ENCODE assay signal across 8 mouse cellular contexts in genomic region chr10:7213066-7213630, GRCm38 (mm10). TPM values are rescaled to one million over a fixed set of nuclear protein-coding genes. Genes with fewer than 3 reads are reported as not detected.
DNase-seq lines count a peak whose midpoint lies in the region; ATAC-seq lines count a peak whose summit lies in the region.

No protein-coding gene starts in this region.

- H3K9ac ChIP-seq in lung, embryonic 16.5 days (ENCODE audit: low read length): peak overlapping the region; percentile 66
- H3K9ac ChIP-seq in forebrain, embryonic 12.5 days: no peak overlapping the region
- no peak overlapping the region for H3K9ac ChIP-seq in limb, embryonic 15.5 days
- no peak overlapping the region for H3K9ac ChIP-seq in stomach, embryonic 15.5 days

- WGBS in lung, embryonic 16.5 days: 22% methylated on average over 10 of the region's 10 CpGs
- WGBS in forebrain, embryonic 12.5 days: 67% methylated on average over 10 of the region's 10 CpGs
- WGBS in limb, embryonic 15.5 days: 26% methylated on average over 10 of the region's 10 CpGs
- WGBS in stomach, embryonic 15.5 days: 21% methylated on average over 10 of the region's 10 CpGs

- H3K36me3 ChIP-seq in lung, embryonic 16.5 days (ENCODE audit: control insufficient read depth, insufficient read depth, low read length): no peaks in the 10 kb centered on the region
- H3K36me3 ChIP-seq in forebrain, embryonic 12.5 days (replicated peaks): no peaks in the 10 kb centered on the region
- H3K36me3 ChIP-seq in limb, embryonic 15.5 days: no peaks in the 10 kb centered on the region
- no peaks in the 10 kb centered on the region for H3K36me3 ChIP-seq in stomach, embryonic 15.5 days

- no peaks in the 10 kb centered on the region for H3K9me3 ChIP-seq in lung, embryonic 16.5 days (ENCODE audit: control insufficient read depth, low read length)
- no peaks in the 10 kb centered on the region for H3K9me3 ChIP-seq in forebrain, embryonic 12.5 days
- no peaks in the 10 kb centered on the region for H3K9me3 ChIP-seq in limb, embryonic 15.5 days
- H3K9me3 ChIP-seq in stomach, embryonic 15.5 days: no peaks in the 10 kb centered on the region

- peaks cover 27% of the 10 kb centered on the region for H3K4me1 ChIP-seq in lung, embryonic 16.5 days (replicated peaks; ENCODE audit: control insufficient read depth, insufficient read depth, low read length)
- peaks cover 22% of the 10 kb centered on the region for H3K4me1 ChIP-seq in forebrain, embryonic 12.5 days
- peaks cover 28% of the 10 kb centered on the region for H3K4me1 ChIP-seq in limb, embryonic 15.5 days
- H3K4me1 ChIP-seq in stomach, embryonic 15.5 days: peaks cover 20% of the 10 kb centered on the region; the same call in 1 of the 2 replicates

- no peaks in the 10 kb centered on the region for H3K27me3 ChIP-seq in lung, embryonic 16.5 days (ENCODE audit: control insufficient read depth, insufficient read depth, low read depth, low read length)
- no peaks in the 10 kb centered on the region for H3K27me3 ChIP-seq in forebrain, embryonic 12.5 days
- H3K27me3 ChIP-seq in limb, embryonic 15.5 days: no peaks in the 10 kb centered on the region
- H3K27me3 ChIP-seq in stomach, embryonic 15.5 days (replicated peaks): no peaks in the 10 kb centered on the region

- ATAC-seq in lung, embryonic 16.5 days (ENCODE audit: low read depth): no peak
- no peak for ATAC-seq in forebrain, embryonic 12.5 days (ENCODE audit: low FRiP score)
- ATAC-seq in limb, embryonic 15.5 days (ENCODE audit: insufficient number of reproducible peaks, low FRiP score, low TSS enrichment, low read depth): no peak
- no peak for ATAC-seq in stomach, embryonic 15.5 days (ENCODE audit: insufficient read depth, low FRiP score, low read depth)
- ATAC-seq in activated CD4-positive, CD25-positive, alpha-beta regulatory T cell, adult 4 months: no peak

- peak overlapping the region; percentile 71 for H3K4me3 ChIP-seq in lung, embryonic 16.5 days (ENCODE audit: low read length)
- H3K4me3 ChIP-seq in forebrain, embryonic 12.5 days (replicated peaks): no peak overlapping the region
- peak overlapping the region; percentile 72 for H3K4me3 ChIP-seq in limb, embryonic 15.5 days
- peak overlapping the region; percentile 83 for H3K4me3 ChIP-seq in stomach, embryonic 15.5 days (replicated peaks)

- H3K27ac ChIP-seq in lung, embryonic 16.5 days (ENCODE audit: low read length): peak overlapping the region; percentile 96
- no peak overlapping the region for H3K27ac ChIP-seq in forebrain, embryonic 12.5 days
- H3K27ac ChIP-seq in limb, embryonic 15.5 days: peak overlapping the region; percentile 95; the same call in 1 of the 2 replicates
- peak overlapping the region; percentile 94 for H3K27ac ChIP-seq in stomach, embryonic 15.5 days

- no peak for DNase-seq in lung, postnatal 25 days (ENCODE audit: low spot score)
- no peak for DNase-seq in adrenal gland, postnatal 25 days
- no peak for DNase-seq in urinary bladder, postnatal 10 days (ENCODE audit: low spot score)

- peak overlapping the region; percentile 66 for H3K4me2 ChIP-seq in lung, embryonic 16.5 days (ENCODE audit: low read depth, low read length)
- peak overlapping the region; percentile 89 for H3K4me2 ChIP-seq in forebrain, embryonic 12.5 days
- peak overlapping the region; percentile 79 for H3K4me2 ChIP-seq in limb, embryonic 15.5 days
- peak overlapping the region; percentile 78 for H3K4me2 ChIP-seq in stomach, embryonic 15.5 days

RNA-seq across cellular contexts. Expression of gene Cnksr3, which starts 1.1 kb away (rescaled TPM):
- 10.1 and 11.0 TPM in 2 replicates for polyA plus RNA-seq in lung, embryonic 16.5 days (2015; fragmentation: Nextera tagmentation; extraction: Ambion mirVana)
- 6.7 and 6.9 TPM in 2 replicates for polyA plus RNA-seq in forebrain, embryonic 12.5 days (2016; fragmentation: Nextera tagmentation; extraction: Ambion mirVana)
- 13.0 and 13.3 TPM in 2 replicates for polyA plus RNA-seq in limb, embryonic 15.5 days (2015; fragmentation: Nextera tagmentation; extraction: Ambion mirVana)
- 14.6 and 18.3 TPM in 2 replicates for polyA plus RNA-seq in stomach, embryonic 15.5 days (2015; fragmentation: Nextera tagmentation; extraction: Ambion mirVana)
- polyA plus RNA-seq in activated CD4-positive, CD25-positive, alpha-beta regulatory T cell, adult 4 months (2017; shearing (Covaris generic)): 1 to 10 TPM; 3.2 to 3.6 TPM
- 13.9 and 15.3 TPM in 2 replicates for total RNA-seq in adrenal gland, postnatal 25 days (2021)
